Mouse (Mus musculus) small intestine, adult 2 months (tissue): ENCODE data around the gene Tnfrsf13c.

Source experiments
- CTCF ChIP-seq: fragments of 200-500 bp; IDR thresholded peaks from 2 replicates; pipeline ENCODE4 v1.5.1; 2012; ENCODE audit warnings: low read depth, mild to moderate bottlenecking, control low read depth, inconsistent platforms, low read length, moderate library complexity, mixed read lengths; ENCODE audit not compliant: insufficient replicate concordance, insufficient read length; ENCODE audit errors: extremely low read depth
- POLR2A ChIP-seq: fragments of 200-500 bp; IDR thresholded peaks from 2 replicates; pipeline ENCODE4 v1.6.1; 2012; ENCODE audit warnings: low read depth, mild to moderate bottlenecking, control low read depth, inconsistent platforms, low read length, moderate library complexity

DNA sequence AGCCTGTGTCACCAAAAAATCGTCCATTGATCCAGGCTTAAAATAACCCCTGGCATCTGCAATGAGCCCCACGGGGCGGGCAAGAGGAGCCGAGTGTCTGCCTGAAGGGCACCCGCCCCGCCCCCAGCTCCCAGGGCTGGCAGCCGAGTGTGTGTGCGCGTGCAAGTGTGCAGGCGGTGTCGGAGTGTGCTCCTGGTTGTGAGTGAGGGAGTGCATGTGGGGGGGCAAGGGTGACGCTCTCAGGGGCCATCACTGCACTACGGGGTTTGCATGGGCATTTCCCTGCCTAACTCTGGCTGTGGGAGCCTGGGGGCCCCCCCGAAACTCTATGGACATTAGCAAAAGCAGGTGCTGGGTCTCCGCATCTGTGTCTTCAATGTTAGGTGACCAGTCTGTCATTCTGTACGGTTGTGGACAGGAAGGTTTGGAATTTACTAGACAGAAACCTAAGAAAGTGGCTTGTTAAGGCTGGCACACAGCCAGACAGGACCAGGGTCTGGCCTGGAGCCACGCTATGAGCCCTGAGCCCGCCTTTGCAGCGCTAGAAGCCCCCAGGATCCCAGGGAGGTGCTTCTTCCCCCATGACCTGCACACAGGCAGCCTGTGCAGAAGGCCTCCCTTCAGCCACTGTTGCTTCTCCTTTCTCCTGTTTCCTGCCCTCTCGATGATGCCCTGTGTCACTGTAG is 7.9 kb downstream of the Tnfrsf13c start:
- TF ChIP-seq CTCF (no peak), POLR2A (no peak)
